Mouse (Mus musculus) CD4-positive, CD25-positive, alpha-beta regulatory T cell, adult 4 months (primary cell): ENCODE measurements around the gene Fndc11. TPM values are rescaled to one million over a fixed set of nuclear protein-coding genes. Genes with fewer than 3 reads are reported as not detected.

Experiments used
- ATAC-seq: one replicate; pipeline ENCODE4 v1.8.0; 2017
- polyA plus RNA-seq, 2 experiments: library from polyadenylated mRNA; unstranded; fragments of 100-300 nt; shearing (Covaris generic); gene quantifications; one replicate each; pipeline ENCODE4 v1.2.1; 2017

Gene Fndc11
- polyA plus RNA-seq, 2 experiments from 2014 or later, result 1.3 TPM; not detected in 1

DNA sequence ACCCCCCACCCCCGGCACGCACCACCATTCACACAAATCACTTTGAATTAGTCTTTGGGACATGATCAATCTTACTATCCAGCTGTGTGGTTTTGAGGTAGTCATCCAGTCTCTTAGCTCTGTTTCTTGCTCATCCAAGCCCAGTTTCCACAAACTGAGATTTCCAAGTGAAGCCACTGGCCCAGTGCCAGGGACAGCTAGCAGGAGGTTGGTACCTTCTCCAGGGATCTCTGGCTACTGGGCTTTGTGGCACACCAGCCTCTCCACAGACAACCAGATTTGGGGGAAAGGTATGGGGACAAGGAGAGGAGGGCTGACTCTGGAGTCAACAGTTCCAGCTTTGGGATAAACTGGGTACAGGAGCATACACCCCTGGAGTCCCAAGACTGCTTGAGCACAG, 548 bp downstream of the Fndc11 start:
- no peak for ATAC-seq

- ATAC-seq, result no peak
Observed at GRCm38 (mm10) chr2:181224994-181225393, 5.2 kb downstream of the Fndc11 start.

DNA sequence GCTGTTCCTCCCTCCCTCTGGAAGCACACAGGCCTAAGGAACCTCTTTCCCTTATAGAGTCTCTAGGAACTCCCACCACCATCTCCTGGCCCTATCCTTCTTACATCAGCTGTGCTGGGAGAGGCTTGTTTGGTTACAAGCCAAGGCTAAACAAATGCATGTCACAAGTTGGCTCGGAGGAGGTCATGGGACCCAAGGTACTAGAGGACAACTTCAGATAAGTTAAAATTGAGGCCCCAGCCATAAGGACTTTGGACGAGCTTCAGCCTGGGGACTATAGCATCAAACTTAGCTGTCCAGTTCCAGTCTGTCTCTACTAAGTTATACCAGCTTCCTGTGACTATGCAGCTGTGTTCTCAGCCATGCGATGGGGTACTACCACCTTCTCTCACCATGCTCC, 7.3 kb downstream of the Fndc11 start:
- no peak for ATAC-seq

DNA sequence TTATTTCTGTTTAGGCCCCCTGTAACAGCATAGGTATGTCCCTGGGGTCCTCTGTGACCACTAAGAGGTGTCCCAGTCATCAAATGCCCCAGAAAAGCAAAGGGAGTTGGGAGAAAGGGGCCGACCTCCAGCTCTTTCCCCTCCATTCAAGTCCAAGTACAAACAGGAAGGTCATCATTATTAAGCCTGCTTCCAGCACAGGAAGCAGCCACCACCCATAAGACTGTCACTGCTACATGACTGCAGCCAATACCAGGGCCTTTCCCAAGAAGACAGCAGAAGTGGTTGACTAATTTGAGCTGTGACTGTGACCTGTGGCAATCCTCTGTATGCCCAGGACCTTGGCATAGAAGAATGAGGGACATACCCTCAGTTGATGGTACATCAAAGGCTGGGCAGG, 8.5 kb downstream of the Fndc11 start:
- ATAC-seq, result no peak

GRCm38 (mm10) chr2:181231171-181231570, 11.4 kb downstream of the Fndc11 start:
- no peak for ATAC-seq

DNA sequence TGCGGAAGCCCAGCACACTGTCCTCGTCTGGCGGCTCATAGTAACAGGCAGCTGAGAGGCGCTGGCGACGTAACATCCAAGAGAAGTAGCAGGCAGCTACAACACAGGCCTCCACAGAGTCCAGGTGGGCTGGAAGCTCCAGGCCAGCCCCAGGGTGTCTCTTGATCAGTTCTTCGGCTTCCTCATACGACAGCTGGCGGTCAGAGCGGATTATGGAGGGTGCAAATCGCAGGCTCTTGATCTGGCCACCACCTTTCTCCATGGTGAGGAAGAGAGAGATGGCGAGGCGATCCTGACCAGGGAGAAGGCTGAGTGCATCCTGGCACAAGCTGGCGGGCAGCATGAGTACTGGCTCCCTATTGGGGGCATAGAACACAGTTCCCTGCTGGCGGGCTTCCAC, 13.6 kb downstream of the Fndc11 start:
- ATAC-seq, result no peak

DNA sequence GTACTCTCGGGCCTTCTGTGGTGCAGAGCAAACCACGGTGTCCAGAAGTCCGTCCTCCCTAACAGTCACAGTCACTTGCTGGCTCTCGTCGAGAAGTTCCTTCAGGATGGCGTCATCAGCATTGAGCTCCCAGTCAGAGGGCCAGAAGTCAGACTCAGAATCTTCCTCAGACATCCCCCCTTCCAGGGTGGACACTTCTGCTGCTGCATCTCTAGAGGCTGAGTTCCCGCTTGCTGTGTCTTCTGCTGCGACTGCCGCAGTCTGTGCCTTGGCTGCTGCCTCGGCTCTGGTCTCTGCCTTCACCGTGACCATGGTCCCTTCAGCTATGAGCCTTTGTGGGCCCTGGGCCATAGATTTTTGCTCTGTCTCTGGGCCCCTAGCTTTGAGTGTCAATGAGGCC, 14.9 kb downstream of the Fndc11 start:
- ATAC-seq, result no peak

- no peak for ATAC-seq
Observed at GRCm38 (mm10) chr2:181235681-181236566, 16.1 kb downstream of the Fndc11 start.

- no peak for ATAC-seq
Observed at GRCm38 (mm10) chr2:181237251-181238014, 17.6 kb downstream of the Fndc11 start.

DNA sequence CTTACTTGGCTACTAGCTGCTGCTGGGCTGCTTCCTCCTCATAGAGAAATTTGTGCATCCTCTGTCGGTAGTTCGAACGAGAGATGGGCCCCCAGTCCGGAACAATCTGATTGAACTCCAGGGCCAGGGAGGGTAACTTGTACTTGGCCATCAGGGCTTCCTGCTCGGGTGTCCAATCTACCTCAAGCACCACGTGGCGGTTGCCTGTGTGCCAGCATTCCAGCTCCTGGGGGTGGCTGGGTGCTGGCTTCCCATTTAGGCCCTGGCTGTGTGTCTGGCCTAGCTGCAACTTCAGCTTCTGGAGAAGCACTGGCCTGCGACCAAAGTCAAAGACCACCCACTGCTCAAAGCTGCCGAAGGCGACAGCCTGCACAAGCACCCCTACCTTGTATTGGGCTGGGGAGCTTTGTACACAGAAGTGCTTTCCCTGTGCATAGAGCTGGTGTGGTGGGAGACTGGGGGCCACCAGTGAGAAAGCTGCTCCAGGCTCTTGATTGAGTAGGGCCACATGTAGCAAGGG, 18.3 kb downstream of the Fndc11 start:
- ATAC-seq, result no peak

- no peak for ATAC-seq
Observed at GRCm38 (mm10) chr2:181238861-181239260, 19.0 kb downstream of the Fndc11 start.

- ATAC-seq, result no peak
Observed at GRCm38 (mm10) chr2:181239261-181239660, 19.4 kb downstream of the Fndc11 start.

DNA sequence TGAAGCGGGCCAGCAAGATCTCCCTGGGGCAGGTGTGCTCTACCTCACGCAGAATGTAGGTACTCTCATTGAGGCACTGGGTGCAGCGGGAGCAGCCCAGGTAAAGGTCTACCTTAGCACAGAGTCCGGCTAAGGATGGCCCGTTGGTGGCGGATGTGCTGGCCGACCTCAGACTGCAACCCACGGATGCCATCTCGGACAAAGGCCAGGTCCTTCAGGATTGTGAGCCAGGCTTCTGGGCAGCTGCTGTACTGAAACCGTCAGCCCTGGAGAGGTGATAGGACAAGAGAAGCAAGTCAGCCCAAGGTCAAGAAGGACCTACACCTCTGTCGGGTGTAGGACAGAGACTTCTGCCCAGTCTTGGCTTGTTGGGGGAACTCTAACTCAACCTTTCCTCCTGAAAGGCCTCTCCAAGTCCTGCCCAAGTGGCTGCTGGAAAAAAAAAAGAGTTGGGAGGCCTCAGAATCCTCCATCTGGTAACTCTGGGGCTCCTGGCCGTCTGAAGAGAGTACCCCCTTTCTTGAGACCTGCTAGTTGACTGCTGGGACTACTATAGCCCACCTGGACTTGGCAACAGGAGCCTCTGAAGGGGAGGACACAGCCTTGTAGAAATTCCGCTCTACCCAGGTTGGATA, 21.1 kb downstream of the Fndc11 start:
- no peak for ATAC-seq

- ATAC-seq, result peak; percentile 95
Observed at GRCm38 (mm10) chr2:181241602-181242313, 21.9 kb downstream of the Fndc11 start, which contains the start of gene Helz2. Gene Helz2 (minus strand): TSS chr2:181242027.

DNA sequence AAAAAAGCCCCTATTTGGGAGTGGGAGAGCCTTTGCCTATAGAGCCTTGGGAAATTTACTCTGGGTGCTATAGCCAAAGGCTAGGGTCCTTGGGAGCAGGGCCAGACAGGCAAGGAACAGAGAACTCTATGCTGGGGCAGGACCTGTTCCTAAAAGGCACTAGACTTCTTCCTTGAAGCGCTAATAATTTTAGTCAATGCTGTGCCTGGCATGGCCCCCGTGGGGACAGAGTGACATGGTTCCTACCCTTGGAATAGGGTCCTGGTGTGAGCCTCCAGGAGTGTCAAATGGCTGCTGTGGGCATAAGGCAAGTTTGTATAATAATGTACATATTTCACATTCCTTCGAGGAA, 22.5 kb downstream of the Fndc11 start:
- ATAC-seq, result no peak

DNA sequence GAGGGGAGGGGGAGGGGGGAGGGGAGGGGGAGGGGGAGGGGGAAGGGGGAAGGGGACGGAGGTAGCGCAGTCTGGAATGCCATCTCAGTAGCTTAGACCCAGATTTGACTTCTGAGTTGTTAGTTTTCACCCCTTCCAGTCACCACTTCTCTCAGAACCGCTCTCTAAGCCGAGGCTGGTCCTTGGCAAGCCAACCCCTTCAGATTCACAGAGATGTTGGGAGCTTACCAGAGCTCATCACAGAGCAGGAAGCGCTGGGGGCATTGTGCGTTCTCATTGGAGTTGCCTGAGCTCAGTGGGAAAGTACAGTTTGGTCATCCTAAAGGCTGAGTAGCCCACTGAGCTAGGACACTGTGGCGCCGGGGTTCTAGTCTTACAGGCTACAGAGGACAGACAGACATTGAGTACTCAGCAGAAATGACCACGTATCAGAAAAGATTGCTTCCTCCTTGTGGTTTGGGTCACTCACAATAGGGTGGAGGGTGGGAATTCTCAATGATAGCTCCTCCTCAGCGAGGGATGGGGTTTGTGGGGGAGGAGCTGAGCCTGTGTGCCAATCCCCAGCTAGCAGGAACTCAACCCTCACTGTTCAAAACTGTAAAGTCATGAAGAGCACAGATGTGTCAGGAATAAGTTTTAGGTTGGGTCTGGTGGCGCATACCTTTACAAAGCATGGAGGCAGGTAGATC, 24.0 kb downstream of the Fndc11 start:
- no peak for ATAC-seq

- ATAC-seq, result no peak
Observed at GRCm38 (mm10) chr2:181245031-181245430, 25.2 kb downstream of the Fndc11 start.

- no peak for ATAC-seq
Observed at GRCm38 (mm10) chr2:181249217-181249616, 29.4 kb downstream of the Fndc11 start.

- no peak for ATAC-seq
Observed at GRCm38 (mm10) chr2:181251841-181252240, 32.0 kb downstream of the Fndc11 start.

DNA sequence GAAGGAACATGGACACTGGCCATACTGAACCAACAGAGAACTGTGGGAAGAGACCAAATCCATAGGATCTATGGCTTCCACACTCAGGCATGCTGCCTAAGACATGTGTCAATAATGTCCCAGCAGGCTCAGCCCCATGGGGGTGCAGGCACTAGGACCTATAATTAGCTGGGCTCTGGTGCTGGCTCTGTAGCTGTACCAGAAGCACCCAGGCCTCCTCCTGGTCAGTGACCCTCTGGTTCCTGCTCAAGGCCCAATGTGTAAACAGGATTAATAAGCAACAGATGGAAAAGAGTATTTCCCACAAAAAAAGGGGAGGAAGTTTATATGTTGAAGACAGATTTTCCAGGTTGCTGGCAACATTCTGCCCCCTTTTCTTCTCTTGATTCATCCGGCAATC, 33.4 kb downstream of the Fndc11 start:
- ATAC-seq, result no peak

DNA sequence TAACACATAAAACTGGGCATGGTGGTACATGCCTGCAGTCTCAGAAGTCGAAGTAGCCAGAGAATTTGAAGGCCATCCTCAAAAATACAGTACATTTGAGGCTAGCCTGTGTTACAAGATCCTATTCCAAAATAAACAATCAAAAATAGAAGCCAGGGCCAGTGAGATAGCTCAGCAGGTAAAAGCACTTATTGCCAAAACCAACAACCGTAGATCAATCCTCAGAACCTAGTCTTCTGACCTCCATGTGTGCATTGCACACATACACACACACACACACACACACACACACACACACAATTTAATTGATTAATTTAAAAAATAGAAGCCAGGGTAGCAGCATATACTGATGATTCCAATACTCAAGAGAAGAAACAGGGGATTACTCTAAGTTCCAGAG, 47.0 kb downstream of the Fndc11 start:
- no peak for ATAC-seq

DNA sequence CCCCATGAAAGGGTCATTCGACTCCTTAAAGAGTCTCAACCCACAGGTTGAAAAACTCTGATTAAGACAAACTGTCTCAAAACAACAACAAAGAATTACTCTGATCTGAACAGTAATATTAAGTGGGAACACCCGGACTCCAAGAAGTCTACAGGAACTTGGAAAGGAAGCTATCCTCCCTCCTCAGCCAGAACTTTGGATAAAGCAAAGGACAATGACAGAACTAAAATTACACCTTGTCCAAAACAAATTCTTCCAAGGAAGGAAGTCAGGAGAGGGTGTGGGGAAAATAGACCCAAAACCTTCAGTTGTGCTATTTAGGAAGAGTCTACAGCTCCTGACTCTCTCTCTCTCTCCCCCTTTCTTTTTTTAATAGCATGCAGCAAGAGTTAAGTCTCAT, 52.3 kb downstream of the Fndc11 start:
- no peak for ATAC-seq
